Mouse (Mus musculus) thymus, postnatal 25 days (tissue): Measurements from ENCODE around the gene Otulin.

ENCODE experiments used
- DNase-seq: peaks from one replicate; pipeline ENCODE4 v3.0.0; 2022

The Otulin gene

DNA sequence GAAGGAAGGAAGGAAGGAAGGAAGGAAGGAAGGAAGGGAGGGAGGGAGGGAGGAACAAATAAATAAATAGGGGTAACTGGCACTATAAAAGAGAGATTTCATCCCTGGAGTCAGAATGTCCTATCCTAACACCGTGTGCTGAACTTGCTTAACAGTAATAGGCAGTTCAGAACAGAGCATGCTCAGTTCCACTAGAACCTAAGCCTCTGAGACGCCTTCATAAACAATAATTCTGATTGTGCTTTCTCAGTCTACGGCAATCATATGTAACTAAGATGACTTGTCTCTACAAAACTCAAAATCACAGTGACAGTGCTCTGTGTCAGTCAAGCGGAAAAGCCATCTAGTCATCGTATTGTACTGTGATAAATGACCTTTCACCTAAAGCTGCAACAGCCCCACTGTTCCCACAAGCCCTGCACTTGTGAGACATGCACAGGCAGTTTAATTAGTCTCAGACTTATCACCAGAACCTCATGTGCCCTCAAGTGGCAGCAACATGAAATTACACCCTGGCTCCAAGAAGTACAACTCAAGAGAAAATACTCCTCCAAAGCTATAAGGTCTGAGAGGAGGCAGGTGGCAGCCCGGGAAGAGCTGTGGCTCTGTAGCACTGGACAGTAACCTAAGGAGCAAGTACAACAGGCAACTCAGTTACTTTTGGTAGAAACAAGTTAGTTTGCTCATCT, 17.8 kb downstream of the Otulin start:
- DNase-seq: peak; percentile 65

- no peak for DNase-seq
Measured at GRCm38 (mm10) chr15:27609554-27609953, 20.9 kb downstream of the Otulin start.

GRCm38 (mm10) chr15:27605252-27605651, 25.2 kb downstream of the Otulin start:
- no peak for DNase-seq

DNA sequence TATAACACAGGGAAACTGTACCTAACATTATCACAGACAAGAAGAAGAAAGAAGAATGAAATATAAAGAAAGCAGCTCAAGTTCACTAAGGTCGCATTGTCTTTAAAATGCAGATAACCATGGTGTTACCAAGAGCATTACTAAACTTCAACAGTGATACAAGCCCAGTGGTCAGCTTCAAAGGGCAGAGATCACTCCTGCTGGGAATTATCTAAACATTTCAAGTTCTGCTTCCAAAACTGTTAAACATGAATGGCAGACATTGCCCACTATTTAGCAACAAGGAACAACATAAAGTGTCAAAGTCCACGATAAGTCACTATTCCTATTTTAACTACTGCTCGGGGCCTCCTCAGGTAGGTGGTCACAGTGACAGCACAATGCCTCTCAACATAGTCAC, 25.9 kb downstream of the Otulin start:
- DNase-seq: no peak

- no peak for DNase-seq
Measured at GRCm38 (mm10) chr15:27600524-27600923, 30.0 kb downstream of the Otulin start.

GRCm38 (mm10) chr15:27598786-27599385, 31.6 kb downstream of the Otulin start:
- DNase-seq: no peak

DNA sequence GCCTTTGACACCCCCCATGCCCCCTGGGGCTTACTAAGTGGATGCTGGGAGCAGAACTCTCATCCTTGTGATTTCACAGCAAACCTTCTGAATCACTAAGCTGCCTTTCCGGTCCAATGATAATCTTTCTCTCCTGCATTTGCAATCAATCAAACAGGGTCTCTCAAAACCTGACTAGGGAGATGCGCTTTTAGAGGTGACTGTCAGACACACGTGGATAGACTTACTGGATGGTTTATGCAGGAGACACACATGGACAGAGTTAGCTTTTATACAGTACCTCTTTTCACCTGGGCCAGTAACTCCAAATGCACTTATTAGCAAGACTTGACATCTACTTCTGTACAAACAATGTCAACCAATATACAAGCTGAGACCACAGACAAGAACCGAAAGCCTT, 33.0 kb downstream of the Otulin start:
- no peak for DNase-seq

GRCm38 (mm10) chr15:27596463-27597140, 33.9 kb downstream of the Otulin start:
- peak; percentile 54 for DNase-seq

- DNase-seq: no peak
Measured at GRCm38 (mm10) chr15:27595560-27595959, 34.9 kb downstream of the Otulin start.

GRCm38 (mm10) chr15:27594973-27595372, 35.5 kb downstream of the Otulin start:
- DNase-seq: no peak

GRCm38 (mm10) chr15:27593717-27594116, 36.8 kb downstream of the Otulin start:
- DNase-seq: no peak

GRCm38 (mm10) chr15:27592620-27593320, 37.7 kb downstream of the Otulin start:
- DNase-seq: no peak

GRCm38 (mm10) chr15:27590812-27591211, 39.7 kb downstream of the Otulin start:
- no peak for DNase-seq

GRCm38 (mm10) chr15:27588087-27588826, 42.2 kb downstream of the Otulin start:
- no peak for DNase-seq

DNA sequence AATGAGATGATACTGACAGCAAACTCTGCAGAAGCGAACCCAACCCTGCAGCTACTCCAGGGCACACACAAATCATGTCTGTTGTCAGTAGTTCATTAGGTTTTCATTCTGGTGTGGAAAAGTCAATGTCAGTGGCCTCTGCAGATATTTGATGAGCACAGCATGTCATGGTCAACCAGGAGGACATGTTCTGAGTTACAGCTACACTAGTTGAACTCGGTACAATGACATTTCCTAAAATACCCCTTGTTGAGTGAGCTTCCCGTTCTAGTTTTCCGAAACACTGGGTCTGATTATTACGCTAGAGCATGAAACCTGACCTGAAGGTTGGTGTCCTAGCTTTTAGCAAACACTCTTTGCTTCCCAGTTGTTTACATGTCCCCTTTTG, 44.4 kb downstream of the Otulin start:
- DNase-seq: no peak

DNA sequence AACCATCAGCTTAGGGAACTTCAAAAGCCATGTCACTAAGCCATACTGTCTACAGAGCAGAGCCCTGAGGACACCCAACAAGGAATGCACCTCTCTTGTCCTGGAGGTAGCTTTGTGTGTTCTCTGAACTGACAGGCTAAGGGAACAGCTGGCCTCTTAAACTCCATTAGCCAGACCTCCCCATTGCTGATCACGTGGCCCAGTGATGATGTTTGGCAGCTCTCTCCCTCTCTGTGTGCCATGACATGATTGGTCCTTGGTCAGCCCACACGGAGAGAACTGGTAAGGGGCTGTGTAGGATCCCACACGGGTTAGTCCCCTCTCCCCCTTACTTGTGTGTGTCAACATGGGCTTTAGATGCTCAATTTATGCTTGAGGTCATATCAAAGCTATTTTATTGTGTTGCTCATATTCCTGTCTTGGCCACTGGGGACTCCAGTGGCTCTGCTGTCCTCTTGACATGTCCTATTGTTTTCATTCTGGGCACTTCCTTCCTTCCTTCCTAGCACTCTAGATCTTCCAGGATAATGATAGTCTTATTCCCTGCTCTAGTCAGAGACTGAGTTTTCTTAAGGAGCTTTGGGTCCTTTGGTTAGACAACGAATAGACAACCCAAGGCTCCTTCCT, 44.9 kb downstream of the Otulin start:
- DNase-seq: no peak

DNA sequence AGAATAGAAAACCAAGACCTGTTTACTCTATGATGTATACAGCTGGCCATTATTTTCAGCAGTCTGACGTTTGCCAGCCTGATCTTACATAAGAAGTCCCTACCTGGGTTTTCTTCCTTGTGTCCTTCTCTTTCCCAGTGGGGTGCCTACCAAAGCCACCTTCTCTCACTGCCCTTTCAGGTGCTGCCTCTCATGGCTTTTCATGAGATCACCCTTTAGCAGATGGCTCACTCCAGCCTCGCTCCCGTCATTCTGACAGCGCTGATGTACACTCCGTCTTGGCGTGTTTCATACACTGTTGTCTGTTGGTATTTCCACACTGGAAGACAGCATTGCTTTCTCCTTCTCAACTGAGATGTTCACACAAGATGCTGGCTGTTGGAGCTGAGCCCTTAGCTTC, 46.9 kb downstream of the Otulin start:
- no peak for DNase-seq

GRCm38 (mm10) chr15:27583042-27583441, 47.5 kb downstream of the Otulin start:
- DNase-seq: peak; percentile 49

DNA sequence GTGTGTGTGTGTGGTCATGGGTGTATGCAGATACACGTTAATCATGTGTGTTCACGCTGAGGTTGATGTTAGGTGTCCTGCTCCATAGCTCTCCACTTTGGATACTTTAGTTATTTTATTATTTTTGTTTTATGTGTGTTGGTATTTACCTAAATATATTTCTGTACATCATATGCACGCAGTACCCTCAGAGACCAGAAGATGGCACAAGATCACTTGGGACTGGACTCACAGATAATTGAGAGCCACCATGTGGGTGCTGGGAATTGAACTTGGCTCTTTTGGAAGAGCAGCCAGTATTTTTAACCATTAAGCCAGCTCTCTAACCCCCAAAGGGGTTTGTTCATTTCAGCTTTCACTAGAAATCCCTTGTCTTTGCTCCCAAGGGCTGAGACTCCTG, 48.1 kb downstream of the Otulin start:
- peak; percentile 39 for DNase-seq

DNA sequence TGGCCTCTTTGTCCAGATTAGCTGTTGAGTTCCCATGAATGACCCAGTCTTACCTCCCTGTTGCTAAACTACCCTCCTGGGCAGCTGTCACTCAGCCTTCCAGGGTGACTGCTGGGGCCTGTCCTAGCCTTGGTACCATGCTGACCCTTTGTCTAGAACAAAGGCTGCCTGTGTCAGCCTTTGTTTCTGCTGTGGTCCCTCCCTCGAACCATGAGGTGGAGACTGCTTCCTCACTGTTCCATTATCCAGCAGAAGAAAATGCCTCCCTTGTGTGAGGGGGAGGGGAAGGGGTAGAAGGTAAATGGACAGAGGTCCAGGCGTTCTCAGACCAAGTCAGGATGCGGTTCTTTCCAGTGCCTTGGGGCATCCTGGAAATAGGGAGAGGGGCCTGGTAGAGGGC, 48.9 kb downstream of the Otulin start:
- no peak for DNase-seq

DNA sequence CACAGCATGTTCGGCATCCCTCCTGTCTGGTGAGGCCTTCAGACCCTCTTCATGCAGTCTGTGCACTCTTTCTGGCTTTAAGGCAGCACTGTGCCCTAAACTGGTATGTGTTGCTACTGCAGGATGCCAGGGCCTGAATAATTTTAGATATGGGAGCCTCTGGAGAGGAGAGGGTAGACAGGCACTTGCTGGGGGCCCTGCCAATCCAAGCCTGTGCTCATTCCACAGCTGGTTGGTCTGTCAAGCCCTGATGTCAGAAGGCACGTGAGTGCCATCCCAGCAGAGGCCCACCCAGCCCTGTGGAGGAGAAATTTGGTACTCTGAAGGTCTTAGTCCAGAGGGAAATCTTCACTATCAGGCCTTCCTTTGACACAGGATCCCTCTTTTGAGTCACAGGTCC, 49.7 kb downstream of the Otulin start:
- DNase-seq: no peak

DNA sequence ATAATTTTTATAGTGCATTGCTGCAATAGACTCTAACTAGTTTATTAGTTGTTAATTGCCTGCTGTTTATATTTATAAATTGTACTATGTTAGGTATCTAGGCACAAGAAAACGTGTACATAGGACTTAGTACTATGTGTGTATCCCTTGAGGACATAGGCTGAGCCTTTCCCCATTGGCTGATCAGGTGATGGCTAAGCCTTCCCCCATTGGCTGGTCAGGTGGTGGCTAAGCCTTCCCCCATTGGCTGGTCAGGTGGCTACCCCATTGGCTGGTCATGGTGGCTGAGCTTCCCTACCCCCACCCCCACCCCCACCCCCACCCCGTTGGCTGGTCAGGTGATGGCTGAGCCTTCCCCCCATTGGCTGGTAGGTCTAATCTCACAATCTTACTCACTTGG, 50.6 kb downstream of the Otulin start:
- DNase-seq: no peak

DNA sequence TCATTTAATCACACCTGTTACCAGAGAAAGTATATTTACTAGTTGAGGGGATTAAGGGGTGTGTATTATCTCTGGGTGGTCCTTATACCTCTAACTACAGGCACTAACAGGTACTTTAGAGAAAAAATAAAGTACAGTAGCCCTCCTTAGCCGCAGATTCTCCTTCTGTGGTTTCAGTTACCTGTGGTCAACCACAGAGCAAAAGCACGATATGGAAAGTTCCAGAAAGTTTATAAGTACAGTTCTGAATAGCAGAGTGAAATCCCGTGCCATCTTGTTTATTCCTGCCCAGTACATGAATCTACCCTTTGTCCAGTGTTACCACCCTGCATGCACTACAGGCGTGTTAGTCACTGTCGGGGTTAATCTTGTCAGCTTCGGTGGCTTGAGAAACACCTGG, 51.6 kb downstream of the Otulin start:
- no peak for DNase-seq
